Mouse (Mus musculus) left cerebral cortex, adult 18-20 months (tissue): Measurements from ENCODE around the gene Iscu. TPM values are rescaled to one million over a fixed set of nuclear protein-coding genes. Genes with fewer than 3 reads are reported as not detected.
"Not testable (repeated sequence)": the region's sequence is repeated elsewhere in the genome, so short reads cannot be mapped to it uniquely, and the experiment has no call there.

Experiments used
- DNase-seq, 2 experiments: peaks; one replicate each; pipeline ENCODE4 v3.0.0; 2021 to 2022; ENCODE audit warnings: low spot score in 2 of 2, mixed read lengths in 1 of 2
- total RNA-seq, 2 experiments: library from RNA; stranded (reverse); gene quantifications; 2 replicates each; pipeline ENCODE4 v1.2.3; 2021

Iscu gene
- total RNA-seq, 2 experiments from 2014 or later: 128 to 130 TPM

DNA sequence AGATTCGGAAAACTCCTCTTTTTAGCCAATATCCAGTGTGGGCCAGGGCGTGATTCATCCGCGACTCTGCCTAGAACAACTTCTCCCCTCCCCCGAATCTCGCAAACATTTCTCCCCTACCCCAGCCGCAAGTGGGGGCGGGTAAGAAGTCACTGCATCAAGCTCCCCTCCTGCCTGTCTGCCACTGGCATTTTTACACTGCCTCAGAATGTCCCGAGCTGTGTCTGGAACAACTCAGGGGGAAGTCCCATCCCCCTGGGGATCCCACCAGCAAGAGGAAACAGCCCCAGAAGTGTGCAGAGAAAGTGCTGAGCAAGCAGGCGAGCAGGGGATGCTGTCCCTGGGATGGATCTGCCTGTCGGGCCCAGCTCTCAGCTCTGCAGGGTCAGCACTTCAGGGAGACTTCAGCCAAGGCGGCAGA is 11.0 kb downstream of the Iscu start:
- DNase-seq: peak; percentile 32 to 57

DNA sequence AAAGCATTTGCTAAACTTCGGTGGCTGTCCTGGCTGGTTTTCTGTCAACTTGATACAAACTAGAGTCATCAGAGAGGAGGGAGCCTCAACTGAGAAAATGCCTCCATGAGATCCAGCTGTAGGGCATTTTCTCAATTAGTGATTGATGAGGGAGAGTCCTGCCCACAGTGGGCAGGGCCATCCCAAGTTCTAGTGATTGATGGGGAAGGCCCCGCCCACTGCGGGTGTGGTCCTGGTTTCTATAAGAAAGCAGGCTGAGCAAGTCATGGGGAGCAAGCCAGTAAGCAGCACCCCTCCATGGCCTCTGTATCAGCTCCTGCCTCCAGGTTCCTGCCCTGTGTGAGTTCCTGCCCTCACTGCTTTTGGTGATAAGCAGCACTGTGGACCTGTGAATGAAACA is 11.6 kb downstream of the Iscu start:
- DNase-seq: not testable (repeated sequence)

DNA sequence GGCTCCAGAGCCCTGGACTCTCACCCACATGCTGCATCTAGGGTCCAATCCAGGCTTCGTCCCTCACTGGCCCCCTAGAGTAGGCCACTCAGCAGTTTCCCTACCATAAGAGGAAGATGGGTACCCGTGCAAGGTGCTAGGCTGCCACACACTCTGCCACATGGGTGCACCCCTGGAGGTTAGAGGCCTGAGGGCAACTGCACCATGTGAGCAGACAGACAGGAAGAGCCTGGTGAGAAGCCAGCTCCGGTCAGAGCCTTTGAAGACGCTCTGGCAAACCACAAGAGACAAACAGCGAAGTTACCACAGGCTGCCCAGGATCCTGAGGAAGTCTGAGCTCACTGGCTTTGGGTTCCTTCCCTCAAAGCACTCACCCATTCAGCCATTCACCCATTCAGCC is 14.4 kb downstream of the Iscu start:
- DNase-seq: no peak

DNA sequence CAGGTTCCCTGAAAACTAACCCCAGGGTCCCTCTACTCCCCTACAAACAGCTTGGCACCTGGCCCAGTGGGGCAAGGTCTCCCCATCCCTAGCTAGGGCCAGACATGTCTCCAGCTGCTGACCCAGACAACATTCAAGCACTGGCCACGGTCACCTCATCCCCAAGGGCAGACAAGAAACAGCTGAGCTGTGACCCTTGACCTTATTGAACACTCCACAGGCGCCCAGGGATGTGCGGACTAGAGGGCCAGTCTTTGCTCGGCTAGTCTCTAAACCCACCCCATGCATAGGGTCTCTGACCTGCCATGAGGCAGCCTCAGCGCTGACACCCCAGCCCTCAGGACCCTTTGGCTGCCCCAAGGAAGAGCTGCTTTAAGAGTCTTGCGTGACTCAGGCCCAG is 16.1 kb downstream of the Iscu start:
- no peak for DNase-seq

DNA sequence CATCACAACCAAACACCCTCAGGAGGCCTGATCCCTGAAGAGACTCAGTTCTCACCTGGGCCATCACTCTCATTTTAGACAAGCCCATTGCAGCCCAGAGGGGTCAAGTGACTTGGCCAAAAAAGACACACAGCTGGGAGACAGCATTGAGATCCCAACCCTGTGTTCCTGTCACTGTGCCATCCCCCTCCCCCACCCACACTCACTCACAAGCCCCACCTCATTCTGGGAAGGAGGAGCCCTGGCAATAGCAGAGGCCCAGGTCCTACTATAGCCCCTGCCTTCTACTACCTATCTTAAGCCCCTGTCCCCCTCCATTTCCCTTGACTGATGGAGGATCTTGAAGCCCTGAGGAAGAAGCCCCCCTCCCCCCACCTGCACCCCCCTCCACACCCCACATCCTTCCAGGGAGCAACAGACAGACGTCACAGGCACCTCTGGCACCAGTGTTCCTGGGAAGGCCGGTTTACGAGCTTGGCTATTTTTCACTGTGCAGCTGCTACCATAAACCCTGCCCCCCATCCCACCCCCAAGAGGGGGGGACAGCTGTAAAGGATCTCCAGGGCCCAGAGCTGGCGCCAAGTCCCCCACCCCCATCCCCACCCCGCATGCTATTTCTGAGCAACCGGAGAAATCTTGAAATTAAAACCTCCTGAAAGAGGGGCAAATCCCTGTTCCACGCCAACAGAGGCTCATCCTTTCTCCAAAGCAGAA is 16.7 kb downstream of the Iscu start:
- DNase-seq: no peak

DNA sequence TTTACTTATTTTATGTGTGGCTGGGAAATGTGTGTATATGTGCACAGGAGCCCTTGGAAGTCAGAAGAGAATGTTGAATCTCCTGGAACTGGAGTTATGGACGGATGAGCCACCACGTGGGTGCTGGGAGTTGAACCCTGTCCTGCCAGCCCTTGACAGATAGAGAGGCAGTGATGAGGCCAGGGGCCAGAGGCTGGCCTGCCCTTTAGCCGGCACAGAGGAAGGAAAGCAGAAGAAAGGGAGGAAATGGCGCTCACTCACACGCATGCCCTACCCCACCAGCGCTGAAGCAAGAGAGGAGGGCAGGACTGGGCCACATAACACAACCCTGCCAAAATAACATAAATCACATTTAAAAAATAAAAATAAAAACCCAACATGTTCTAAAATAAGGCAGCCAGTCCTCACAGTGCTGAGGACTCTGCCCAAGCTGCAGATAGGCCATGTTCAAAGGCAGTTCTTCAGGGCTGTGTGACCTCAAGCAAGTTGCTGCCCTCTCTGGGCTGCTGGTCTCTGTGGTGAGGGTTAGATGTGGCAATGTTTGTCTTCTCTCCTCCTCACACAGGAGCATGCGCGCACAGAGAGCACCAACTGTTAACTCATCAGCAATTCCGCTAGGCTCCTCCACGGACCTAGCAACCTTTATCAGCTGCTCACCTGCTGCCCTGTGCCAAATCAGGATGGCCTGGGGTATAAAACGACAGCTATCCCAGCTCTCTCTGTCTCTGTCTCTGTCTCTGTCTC is 18.1 kb downstream of the Iscu start:
- DNase-seq: no peak

DNA sequence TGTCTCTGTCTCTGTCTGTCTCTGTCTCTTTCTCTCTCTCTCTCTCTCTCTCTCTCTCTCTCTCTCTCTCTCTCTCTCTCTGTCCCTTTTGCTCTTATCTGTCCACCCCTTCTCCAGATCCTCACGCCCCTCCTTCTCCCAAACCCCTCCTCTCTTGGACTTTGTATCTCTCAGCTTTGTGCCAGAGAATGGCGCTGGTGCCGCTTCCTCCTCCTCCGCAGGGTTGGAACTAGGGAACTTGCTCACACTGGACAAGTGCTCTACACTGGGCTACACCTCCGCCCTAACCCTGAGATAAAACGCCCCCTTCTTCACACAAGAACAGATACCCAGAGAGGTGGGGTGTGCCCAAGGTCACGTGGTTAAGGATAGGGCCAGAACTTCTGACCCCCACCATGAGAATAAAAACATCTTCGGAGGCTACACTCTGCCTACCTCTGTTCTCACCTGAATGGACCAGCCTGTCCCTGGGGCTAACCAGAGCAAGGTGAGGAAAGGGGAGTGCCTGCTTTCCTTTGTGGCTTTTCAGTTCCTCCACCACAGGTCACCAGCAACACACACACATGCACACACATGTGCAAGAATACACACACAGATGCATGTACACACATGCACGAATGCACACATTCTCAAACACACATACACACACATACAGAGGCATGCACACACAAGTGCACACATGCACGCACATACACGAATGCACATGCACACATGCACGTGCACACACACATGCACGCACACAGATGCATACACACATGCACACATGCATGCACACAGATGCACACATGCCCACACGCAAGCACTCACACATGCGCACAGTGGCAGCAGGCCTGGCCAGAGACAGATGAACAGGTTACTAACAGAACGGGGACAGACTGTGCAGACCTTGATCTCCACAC is 18.9 kb downstream of the Iscu start:
- no peak for DNase-seq

DNA sequence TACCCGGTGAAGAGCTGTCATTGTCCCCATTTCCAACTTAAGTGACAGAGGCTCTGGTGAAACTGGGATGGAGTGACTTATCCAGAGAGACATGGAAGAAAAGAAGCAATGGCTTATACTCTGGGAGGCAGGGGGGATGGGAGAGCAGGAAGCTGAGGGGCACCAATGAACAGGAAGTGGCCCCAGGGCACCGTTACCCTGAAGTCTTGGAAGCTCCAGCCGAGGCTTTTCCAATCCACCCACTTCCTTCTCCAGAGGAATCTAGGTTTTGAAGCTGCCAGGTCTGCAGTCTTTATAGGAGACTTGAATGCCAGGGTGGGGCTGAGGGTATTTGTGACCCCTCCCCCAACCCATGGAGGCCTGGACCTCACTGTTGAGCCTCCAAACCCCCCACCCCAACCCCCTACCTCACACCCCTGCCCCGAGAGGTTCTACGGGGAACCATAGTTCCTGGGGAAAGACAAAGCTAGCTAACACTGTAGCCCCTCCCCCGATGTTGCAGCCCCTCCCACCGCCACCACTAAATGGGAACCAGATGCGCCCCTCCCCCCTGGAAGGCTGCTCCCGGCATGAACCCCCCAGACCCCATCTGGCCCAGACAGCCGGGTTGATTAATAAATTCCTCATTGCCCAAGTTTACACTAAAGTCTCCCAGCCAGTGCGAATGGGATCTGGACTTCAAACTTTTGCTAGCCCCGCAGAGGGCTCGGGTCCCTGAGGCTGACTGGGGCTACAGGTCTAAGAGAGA is 24.0 kb downstream of the Iscu start:
- no peak for DNase-seq

DNA sequence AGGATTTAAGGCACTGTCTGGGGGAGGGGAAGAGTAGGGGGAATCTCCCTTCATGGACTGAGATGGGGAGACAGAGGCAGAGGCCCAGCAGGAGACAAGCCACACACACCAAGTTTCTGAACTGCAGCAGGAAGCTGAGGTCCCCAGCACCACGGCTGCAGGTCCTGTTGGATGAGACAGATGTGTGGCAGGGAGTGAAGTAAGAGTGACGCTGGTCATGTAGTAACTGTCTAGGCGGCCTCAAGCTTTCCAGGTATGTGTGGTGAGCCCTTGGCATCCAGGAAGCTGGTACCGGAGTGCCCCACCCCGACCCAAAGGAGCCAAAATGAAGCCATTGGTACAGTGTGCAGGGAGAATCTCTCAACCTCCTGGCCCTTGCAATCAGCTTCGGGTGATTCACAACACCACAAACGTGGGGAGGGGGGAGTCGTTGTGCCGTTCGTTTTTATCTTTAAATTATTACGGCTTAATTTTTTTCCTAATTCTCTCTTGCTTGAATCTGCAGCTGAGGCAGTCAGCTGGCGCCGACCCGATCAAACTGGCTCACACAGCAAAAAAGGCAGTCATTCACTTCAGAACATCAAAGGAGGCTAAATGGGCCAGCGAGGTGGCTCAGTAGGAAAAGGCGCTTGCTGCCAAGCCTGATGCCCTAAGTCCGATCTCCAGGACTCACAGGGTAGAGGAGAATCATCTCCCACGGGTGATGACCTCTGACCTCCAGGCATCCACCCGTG is 24.8 kb downstream of the Iscu start:
- no peak for DNase-seq

DNA sequence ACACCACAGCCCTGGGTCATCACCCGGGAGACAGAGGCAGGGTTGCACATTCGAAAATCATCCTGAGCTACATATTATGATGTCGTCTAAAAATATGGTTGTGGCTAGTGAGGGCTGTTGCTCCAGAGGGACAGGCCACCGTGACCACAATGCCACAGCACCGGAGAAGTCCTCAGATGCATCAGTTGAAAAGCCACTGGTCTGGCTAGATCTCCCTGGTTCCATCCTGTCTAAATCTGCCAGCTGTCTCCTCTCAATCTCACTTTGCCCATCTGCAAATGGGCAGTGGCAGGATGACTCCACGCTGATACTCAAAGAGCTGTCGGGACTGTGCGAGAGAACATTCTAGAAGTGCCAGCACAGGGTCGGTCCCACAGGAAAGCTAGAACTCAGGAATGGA is 26.0 kb downstream of the Iscu start:
- no peak for DNase-seq

DNA sequence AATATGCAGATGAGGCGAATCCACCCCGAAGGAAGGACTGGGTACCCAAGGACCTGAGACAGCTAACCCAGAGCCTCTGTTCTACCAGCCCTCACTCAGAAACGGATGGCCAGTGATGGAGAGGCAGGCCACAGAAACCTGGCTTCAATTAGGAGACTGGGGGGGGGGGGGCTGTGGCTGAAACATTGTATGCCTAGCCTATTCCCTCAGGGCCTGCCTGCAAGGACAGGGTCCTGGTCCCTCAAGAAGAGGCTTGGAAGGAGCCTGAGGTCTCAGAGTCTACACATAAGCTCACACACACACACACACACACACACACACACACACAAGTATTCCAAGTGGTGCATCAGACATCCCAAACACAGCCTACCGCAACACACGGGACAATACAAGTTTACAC is 27.1 kb downstream of the Iscu start:
- no peak for DNase-seq

DNA sequence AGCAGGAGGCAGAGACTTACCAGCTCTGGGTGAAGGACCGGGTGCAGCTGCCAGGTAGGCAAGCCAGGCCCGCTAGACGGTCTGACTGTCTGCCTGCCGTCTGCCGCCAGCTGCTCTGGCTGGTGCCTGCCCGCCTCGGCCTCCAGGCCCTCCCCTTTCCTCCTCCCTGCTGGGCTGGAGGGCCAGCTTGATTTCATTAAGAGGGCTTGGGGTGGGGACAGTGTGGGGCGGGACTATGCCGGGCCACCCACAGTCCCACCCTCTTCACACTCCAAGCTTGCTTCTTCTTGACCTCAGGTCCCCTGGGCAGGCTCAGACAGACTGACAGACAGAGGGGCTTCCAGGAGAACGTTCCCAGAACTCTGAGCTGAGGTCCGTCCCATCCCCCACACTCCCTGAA is 27.7 kb downstream of the Iscu start, which contains the start of gene Tmem119:
Tmem119 (minus strand) TSS at position 237 of the 400 bp plus-strand sequence.
- DNase-seq: no peak

DNA sequence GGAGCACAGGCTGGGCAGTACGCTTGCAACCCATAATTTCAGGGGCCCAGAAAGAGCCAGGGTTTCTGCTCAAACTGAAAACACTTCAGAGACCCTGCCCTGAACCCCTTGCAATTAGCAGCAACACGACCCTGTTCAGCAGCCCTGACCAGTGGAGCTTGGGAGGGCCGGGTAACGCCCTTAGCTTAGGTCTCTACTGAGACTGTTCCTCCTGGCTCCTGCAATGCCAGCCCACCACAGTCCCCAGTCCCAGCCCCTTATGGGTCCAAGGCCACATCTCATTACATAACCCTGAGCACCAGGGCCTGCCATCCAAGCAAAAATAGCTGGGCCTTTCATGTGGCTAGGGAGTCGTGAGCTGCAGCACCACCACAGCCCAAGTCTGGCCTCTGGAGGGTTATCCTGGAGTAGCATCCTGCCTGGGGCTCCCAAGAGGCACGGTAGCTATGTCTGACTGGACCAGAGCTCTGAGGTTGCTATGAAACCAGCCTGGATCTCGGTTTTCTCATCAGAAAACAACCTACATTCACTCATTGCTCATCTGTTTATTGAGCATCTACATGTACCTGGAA is 31.9 kb downstream of the Iscu start:
- no peak for DNase-seq

DNA sequence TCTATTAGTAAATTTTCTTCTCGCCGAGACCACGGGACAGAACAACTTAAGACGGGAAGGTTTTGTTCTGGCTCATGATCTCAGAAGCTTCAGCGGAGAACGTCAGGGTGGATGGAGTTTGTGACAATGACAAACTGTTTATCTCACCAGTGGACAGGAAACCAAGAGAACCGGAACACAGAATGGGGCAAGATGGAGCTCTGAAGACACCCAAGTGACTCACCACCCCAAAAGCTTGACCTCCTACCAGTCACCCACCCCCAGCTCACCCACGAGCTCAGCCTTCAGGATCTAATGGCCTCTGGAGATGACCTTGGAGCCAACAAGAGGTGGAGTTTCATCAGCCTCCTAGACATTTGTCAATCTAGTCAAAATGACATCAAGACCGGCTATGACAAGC is 32.8 kb downstream of the Iscu start:
- DNase-seq: no peak

DNA sequence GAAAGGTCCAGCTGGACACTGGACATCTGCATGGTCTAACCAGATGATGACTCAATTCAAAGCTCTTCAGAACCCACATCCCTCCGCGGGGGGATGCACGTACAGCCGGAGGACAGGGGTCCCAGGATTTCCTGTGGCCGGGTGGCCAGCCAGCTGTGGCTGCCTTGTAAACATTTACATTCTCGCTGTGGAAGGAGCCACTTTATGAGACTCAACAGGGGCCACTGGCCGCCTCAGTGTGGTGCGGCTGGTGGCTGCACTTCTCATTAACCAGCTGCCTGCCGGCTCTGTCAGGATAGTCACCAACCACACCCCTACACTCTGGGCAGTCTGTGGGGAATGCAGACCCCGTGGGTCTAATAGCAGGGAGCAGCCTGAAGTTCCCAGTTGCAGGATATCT is 33.9 kb downstream of the Iscu start:
- DNase-seq: no peak

DNA sequence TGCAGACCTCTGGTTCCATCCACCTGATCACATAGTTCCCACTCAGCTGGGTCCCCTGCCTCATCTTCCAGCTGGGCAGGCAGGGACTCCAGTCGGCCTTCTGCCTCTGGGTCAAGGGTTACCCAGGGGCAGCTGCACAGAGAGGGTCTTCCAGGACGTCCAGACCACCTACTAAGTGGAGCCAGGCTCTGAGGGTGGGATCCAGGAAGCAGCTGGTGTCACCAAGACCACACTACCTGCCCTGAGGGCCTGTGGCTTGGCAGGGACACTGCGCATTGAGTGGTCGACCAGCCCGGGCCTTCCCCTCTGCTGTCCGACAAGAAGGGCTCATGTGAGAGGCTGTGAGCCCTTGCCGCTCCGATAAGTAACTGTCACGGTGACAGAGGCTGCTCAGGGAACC is 35.2 kb downstream of the Iscu start:
- DNase-seq: no peak

DNA sequence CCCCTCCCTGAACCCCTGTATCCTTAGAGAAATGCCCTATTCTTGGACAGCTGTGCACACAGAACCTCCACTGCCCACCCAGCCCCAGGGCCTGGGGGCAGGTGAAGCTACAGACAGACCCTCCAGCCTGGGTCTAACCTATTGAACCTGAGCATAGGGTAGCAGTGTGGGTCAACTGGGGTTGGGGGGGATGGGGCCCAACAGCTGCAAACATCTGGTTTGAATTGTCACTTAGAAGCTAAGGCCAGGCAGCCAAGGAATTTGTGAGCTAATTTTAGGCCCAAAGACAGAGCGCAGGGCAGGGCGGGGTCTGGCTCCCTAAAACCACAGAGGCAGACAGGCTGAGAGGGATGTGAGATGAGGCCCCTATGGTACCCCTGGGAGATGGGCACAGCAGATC is 35.6 kb downstream of the Iscu start:
- no peak for DNase-seq

DNA sequence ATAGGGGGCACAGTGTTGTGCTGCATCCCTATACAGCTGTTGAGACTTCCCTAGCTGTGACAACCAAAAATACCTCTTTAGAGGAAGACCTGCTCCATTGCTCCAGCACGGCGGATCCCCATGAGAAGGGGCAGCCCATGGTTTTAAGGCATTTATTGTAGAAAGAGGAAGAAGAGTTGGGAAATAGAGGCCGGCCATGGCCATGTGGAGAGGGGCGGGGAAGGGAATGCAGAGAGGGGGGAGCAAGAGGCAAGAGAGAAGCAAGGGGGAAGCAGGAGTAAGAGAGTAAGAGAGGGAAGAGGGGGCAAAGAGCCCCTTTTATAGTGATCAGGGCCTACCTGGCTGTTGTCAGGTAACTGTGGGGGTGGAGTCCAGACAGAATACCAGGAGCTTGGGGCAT is 37.6 kb downstream of the Iscu start:
- no peak for DNase-seq

DNA sequence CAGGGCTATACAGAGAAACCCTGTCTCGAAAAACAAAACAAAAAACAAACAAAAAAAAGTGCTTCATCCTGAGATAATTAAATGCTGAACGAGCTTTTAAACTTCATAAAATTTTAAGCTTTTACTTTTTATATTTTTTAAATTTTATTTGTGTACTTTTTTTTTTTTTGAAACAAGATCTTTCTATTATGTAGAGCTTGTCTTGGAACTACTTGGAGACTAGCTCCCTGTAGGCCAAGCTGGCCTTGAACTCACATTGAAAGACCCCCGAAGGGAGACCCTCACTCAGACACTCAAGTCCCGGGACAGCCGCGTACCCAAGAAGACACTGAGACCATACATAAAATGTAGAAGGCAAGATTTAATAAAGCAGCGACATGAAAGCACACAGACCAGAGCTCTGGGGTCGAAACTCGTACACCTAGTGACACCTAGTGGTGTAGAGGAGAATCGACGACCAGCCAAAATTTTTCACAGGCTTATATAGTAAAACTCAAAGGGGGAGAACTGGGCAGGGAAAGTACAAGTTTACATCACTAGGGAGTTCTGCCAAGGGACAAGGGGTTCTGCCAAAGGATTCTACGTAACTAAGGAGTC is 39.4 kb downstream of the Iscu start:
- DNase-seq: not testable (repeated sequence)

DNA sequence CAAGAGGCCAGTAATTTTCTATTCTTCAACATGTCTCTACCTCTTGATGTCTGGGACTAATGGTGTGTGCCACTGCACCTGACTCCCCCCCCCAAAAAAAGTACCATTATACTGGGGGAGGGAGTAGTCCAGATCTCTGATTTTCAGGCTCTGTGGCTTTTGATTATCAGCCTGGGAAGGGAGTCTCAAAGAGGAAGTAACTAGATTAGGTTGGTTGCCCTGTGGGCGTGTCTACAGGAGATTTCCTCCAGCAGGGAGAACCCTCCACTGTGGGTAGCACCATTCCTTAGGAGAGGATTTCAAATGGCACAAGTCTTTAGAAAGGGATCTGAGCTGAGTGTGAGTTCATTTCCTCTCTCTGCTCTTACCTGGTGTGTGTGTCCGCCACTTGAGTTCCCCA is 40.1 kb downstream of the Iscu start:
- no peak for DNase-seq
